Mouse (Mus musculus) heart, adult 2 months (tissue): ENCODE measurements at regions not wholly inside any gene's neighbourhood (a gene's known extent, or its start where the extent isn't known, plus 50 kb on each side); places are given as distances from the start of the nearest gene placed in this dataset.

Experiments
- EP300 ChIP-seq: fragments of 200-500 bp; IDR thresholded peaks from 2 replicates; pipeline ENCODE4 v1.6.1; 2011; ENCODE audit warnings: low read depth, low read length, control low read depth; ENCODE audit not compliant: insufficient read depth
- POLR2A ChIP-seq: fragments of 200-500 bp; IDR thresholded peaks from 2 replicates; pipeline ENCODE4 v1.6.1; 2011; ENCODE audit warnings: mild to moderate bottlenecking, low read depth, low read length, control low read depth; ENCODE audit not compliant: insufficient read depth

DNA sequence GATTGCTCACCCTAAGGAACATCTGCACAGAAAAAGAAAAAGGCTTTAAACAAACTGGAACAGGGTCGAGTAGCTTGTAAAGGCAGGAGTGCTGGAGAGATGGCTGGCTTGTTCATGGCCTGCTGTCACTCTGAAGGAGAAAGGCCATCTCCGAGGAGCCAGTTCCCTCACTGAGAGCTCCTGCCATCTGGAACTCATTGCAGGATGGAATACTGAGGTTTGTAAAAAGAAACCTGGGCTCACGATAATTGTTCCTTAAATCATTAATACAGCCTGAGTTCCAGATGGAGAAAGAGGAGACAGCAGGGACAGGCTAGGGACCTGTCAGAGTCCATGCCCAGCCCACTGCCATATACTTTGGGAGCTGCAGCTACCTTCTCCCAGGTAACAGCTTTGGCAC is 100.8 kb upstream of the Gm12830 start:
- no peak for TF ChIP-seq POLR2A
- no peak for TF ChIP-seq EP300
